Mouse (Mus musculus) midbrain, embryonic 13.5 days (tissue): ENCODE results near the gene Braf. TPM values are rescaled to one million over a fixed set of nuclear protein-coding genes. Genes with fewer than 3 reads are reported as not detected.

Experiments
- polyA plus RNA-seq: library from polyadenylated mRNA; unstranded; fragments of >200 nt; fragmentation: Nextera tagmentation; extraction: Ambion mirVana; gene quantifications from 2 replicates; pipeline ENCODE4 v1.2.1, GENCODE M21; 2015

Gene Braf
- polyA plus RNA-seq, 1 experiment from 2014 or later = 23.2 TPM

Other genes starting within 250 kb of the Braf start
- gene Dennd2a, start 167.6 kb downstream of the Braf start, polyA plus RNA-seq = 32.3 and 38.5 TPM in 2 replicates
- gene Adck2, start 151.6 kb downstream of the Braf start, polyA plus RNA-seq = 41.8 and 45.7 TPM in 2 replicates
- 0.85 and 1.6 TPM in 2 replicates for gene Gm42420, start 139.7 kb downstream of the Braf start, polyA plus RNA-seq
- gene Ndufb2, start 132.9 kb downstream of the Braf start, polyA plus RNA-seq = 350 and 365 TPM in 2 replicates
- 208 and 229 TPM in 2 replicates for gene Mrps33, start 85.5 kb upstream of the Braf start, polyA plus RNA-seq
- gene Tmem178b, start 147.8 kb upstream of the Braf start, polyA plus RNA-seq = 29.8 and 29.9 TPM in 2 replicates